Mouse (Mus musculus) megakaryocyte-erythroid progenitor cell, adult 5-6 weeks (primary cell): ENCODE data around the gene Lum. TPM values are rescaled to one million over a fixed set of nuclear protein-coding genes. Genes with fewer than 3 reads are reported as not detected.

Experiments
- total RNA-seq, 2 experiments: library from RNA; stranded (forward) in 1 of 2; stranded (reverse) in 1 of 2; fragments of 200-1000, 215-1000 nt in 1 of 2; fragments of >200 nt in 1 of 2; fragmentation: Nextera tagmentation in 1 of 2; gene quantifications; 2 replicates each; pipeline ENCODE4 v1.2.3; 2014 to 2017

Gene Lum
- total RNA-seq, 2 experiments from 2014 or later, result not detected

Other genes starting within 250 kb of the Lum start
- gene Dcn, start 85.5 kb upstream of the Lum start, total RNA-seq (2014; fragmentation: Nextera tagmentation), result not detected in 2 replicates
- not detected in 2 replicates for gene Dcn, start 85.5 kb upstream of the Lum start, total RNA-seq (2017)
- gene Kera, start 41.8 kb downstream of the Lum start, total RNA-seq (2014; fragmentation: Nextera tagmentation), result not detected in 2 replicates
- not detected in 2 replicates for gene Kera, start 41.8 kb downstream of the Lum start, total RNA-seq (2017)
- not detected in 2 replicates for gene Epyc, start 78.9 kb downstream of the Lum start, total RNA-seq (2014; fragmentation: Nextera tagmentation)
- gene Epyc, start 78.9 kb downstream of the Lum start, total RNA-seq (2017), result not detected in 2 replicates
- not detected in 2 replicates for gene Ccer1, start 127.9 kb downstream of the Lum start, total RNA-seq (2014; fragmentation: Nextera tagmentation)
- gene Ccer1, start 127.9 kb downstream of the Lum start, total RNA-seq (2017), result not detected in 2 replicates
- not detected in 2 replicates for gene C030005K15Rik, start 161.6 kb downstream of the Lum start, total RNA-seq (2014; fragmentation: Nextera tagmentation)
- gene C030005K15Rik, start 161.6 kb downstream of the Lum start, total RNA-seq (2017), result not detected in 2 replicates